Mouse (Mus musculus) liver, adult (tissue): Measurements from ENCODE around the gene Rab11b.

Experiments
- GATA4 ChIP-seq: IDR thresholded peaks from 2 replicates; pipeline ENCODE4 v1.6.1; 2014; ENCODE audit warnings: mild to moderate bottlenecking, low read length; ENCODE audit not compliant: insufficient replicate concordance

The Rab11b gene

GRCm38 (mm10) chr17:33760255-33761165, at the start of gene Rab11b:
TSS of gene Rab11b (minus strand) at chr17:33760530.
- no peak for TF ChIP-seq GATA4

DNA sequence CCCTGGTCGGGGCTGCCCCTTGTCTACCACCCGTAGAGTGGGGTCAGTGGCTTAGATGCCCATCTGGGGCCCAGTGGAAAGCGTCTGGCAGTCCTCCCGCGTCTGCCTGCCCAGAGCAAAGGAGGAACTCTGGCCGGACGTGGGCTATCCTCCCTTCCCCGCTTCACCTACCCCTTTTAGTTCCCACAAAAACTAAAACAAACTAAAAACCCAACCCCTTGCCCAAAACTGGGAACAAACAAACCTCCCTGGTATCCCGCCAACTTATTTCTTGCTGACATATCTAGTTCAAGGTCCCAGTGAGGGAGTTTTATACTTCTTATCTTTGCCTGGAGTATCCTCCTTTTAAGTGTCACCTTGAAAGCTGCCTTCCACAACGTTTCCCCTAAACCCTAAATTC, 47.9 kb upstream of the Rab11b start:
- TF ChIP-seq GATA4, result no peak

DNA sequence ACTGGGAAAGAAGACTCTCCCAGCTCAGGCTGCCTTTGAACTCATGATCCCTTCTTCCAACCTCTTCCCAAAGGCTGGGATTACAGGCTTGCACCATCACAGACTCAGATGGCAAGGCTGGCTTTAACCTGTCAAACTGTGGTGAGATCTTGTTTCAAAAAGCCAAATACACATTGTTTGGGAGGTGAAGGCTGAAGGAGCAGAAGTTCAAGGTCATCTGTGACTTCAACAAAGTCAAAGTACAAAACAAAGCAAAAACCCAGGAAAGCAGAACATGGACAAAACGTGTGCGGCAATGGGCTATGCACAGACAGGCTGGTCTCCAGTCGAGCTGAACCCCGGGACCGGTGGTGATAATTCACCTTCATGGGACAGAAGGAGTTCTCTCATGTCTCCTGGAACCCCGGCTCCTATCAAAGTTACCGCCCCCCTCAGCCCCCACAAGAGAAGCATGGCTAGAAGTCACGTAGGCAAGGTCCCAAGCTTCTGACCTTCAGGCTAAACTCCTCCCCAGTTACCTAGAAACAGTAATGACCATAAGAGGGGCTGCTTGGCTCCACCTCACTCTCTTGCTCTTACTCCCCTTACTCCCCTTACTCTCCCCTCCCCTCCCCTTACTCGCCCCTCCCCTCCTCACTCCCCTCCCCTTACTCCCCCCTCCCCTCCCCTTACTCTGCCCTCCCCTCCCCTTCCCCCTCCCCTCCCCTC, 47.0 kb upstream of the Rab11b start:
- no peak for TF ChIP-seq GATA4

- no peak for TF ChIP-seq GATA4
These were observed 44.4 kb upstream of the Rab11b start for GRCm38 (mm10) chr17:33804745-33805144.

GRCm38 (mm10) chr17:33804205-33804604, 43.9 kb upstream of the Rab11b start:
- no peak for TF ChIP-seq GATA4

GRCm38 (mm10) chr17:33802221-33802620, 41.9 kb upstream of the Rab11b start:
- TF ChIP-seq GATA4, result no peak

GRCm38 (mm10) chr17:33799277-33799676, 38.9 kb upstream of the Rab11b start:
- TF ChIP-seq GATA4, result no peak

GRCm38 (mm10) chr17:33798306-33798705, 38.0 kb upstream of the Rab11b start:
- TF ChIP-seq GATA4, result no peak

- peak; percentile 100 for TF ChIP-seq GATA4
These were observed 28.4 kb upstream of the Rab11b start for GRCm38 (mm10) chr17:33788732-33789131.

DNA sequence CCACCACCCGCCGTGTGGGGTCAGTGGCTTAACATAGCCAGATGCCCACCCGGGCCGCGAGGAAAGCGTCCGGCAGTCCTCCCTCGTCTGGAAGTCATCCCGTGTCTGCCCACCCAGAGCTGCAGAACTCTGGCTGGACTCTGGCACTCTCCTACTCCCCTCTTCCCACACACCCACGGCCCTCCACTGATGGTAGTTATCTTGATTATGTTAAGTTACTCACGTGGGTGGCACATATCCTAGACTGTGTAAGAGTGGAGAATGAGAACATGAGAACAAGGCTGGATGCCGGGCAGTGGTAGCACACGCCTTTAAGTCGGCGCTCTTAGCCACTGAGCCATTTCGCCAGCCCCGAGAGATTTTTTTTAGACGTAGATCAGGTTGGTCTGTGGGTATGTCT, 26.0 kb upstream of the Rab11b start:
- no peak for TF ChIP-seq GATA4

DNA sequence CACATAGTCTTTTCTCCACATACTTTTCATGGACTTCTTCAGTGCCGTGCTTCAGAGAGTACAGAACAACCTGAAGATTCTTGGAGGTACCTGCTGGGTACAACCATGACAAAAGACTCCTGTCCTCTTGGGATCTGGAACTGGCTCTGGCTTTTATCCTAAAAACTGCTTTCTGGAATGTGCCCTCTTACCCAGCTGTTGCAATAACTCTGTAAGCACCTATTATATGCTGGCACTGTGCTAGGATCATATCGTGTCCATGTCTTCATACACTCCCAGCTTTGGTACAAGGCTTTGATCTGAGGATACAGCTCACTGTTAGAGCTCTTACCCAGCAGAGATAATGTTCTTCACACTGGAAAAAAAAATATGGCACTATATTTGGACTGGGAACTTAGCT, 24.6 kb upstream of the Rab11b start:
- no peak for TF ChIP-seq GATA4

DNA sequence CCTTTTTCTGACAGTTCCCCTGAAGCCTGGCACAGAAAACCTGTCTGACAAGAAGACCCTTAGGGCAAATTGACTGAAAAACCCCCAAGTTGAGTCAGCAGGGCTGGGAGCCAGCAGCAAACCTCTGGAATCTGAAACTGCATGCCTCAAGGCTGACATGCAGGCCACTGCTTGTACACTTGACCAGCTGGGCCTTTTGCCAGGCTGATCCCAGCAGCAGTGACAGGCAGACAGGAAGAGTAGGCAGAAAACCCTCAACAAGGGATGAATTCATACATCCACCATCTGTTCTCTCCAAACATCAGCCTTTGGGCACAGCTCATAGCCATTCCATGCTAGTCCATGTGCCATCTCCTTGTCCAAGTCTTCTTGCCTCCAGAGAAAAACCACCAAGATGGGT, 23.1 kb upstream of the Rab11b start:
- TF ChIP-seq GATA4, result no peak

DNA sequence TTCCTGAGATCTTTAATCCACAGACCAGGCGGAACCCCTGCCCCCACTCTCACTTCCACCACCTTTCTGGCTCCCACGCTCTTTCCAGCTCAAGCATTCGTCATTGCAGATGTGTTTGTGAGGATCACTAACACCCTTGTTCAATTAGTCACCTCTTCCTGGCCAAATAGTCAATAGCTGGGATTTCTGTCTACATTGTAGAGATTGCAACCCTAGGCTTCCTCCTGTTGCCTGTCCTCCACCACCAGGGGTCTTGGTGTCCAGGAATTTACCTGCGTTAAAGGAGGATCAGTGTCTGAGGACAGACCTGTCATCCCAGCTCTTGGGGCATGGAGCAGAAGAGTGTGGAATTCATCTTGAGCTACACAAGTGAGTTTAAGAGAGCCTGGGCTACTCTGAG, 21.7 kb upstream of the Rab11b start:
- no peak for TF ChIP-seq GATA4

GRCm38 (mm10) chr17:33781124-33781977, 21.0 kb upstream of the Rab11b start, which contains the start of gene Angptl4:
TSS of gene Angptl4 (minus strand) at chr17:33781830.
- TF ChIP-seq GATA4, result 0 out of 2 replicates have a peak, but pooled peaks have one; percentile 27

DNA sequence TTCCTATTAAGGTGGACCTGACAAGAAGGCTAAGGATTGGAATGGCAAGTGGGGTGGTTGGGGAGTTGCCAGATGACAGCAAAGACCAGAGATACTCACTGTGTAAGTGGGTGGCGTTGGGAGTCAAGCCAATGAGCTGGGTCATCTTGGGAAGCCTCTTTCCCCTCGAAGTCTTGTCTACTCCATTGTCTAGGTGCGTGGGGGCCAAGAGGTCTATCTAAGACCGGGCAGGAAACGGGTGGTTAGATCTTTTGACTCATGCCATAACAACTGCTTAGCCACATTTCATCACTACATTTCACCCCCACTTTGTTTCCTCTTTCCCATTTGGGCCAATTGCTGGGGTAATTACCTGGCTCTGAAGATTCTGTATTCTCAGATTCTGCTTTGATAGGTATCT, 20.1 kb upstream of the Rab11b start:
- no peak for TF ChIP-seq GATA4
